Mouse (Mus musculus): ENCODE data around the gene Abca8b. TPM values are rescaled to one million over a fixed set of nuclear protein-coding genes. Genes with fewer than 3 reads are reported as not detected.
"Not testable (repeated sequence)": the region's sequence is repeated elsewhere in the genome, so short reads cannot be mapped to it uniquely, and the experiment has no call there.

Gene Abca8b
- polyA plus RNA-seq, 1 experiment: 9.7 TPM

DNA sequence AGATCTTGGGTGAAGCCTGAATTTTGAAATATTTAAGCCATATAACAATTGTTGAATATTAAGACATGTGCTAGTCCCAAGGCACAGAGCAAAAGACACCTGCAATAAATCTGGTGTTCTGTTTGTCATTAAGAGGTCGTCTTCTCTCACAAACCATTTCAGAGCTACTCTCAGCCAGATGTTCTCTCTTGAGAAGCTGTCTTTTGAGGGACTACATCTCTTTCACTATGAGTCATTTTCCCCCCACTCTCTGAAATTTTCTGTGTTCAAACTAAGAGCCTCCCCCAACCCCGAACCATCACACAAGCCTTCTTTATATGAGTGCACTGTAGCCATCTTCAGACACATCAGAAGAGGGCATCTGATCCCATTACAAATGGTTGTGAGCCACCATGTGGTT, 76.2 kb downstream of the Abca8b start:
- DNase-seq (ENCODE audit: extremely low spot score in 1 of 2, low spot score in 1 of 2): no peak

- no peak for DNase-seq (ENCODE audit: extremely low spot score in 1 of 2, low spot score in 1 of 2)
Observed at GRCm38 (mm10) chr11:109916654-109917053, 79.0 kb downstream of the Abca8b start.

DNA sequence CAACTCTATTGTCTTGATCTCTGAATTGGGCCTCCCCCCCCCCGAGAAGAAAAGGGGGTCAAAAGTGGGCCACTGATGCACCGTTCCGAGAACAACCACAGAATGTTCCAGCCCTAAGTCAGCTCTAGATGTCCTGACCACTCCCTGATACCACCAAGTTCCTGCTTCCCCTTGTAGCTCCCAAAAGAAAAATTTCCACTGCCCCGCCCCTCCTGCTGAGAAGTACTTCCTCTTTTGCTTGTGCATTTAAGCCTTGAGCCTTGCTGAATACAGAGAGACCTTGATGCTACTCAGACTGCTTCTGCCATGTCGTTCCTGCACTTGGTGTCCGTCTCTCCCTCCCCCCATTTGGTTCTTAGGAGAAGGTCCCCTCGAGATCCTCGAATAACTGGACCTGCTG, 82.5 kb downstream of the Abca8b start:
- DNase-seq (ENCODE audit: extremely low spot score in 1 of 2, low spot score in 1 of 2): not testable (repeated sequence)

- DNase-seq (ENCODE audit: extremely low spot score in 1 of 2, low spot score in 1 of 2): not testable (repeated sequence)
Observed at GRCm38 (mm10) chr11:109912118-109912517, 83.5 kb downstream of the Abca8b start.

- DNase-seq (ENCODE audit: extremely low spot score in 1 of 2, low spot score in 1 of 2): no peak
Observed at GRCm38 (mm10) chr11:109909801-109910200, 85.8 kb downstream of the Abca8b start.

DNA sequence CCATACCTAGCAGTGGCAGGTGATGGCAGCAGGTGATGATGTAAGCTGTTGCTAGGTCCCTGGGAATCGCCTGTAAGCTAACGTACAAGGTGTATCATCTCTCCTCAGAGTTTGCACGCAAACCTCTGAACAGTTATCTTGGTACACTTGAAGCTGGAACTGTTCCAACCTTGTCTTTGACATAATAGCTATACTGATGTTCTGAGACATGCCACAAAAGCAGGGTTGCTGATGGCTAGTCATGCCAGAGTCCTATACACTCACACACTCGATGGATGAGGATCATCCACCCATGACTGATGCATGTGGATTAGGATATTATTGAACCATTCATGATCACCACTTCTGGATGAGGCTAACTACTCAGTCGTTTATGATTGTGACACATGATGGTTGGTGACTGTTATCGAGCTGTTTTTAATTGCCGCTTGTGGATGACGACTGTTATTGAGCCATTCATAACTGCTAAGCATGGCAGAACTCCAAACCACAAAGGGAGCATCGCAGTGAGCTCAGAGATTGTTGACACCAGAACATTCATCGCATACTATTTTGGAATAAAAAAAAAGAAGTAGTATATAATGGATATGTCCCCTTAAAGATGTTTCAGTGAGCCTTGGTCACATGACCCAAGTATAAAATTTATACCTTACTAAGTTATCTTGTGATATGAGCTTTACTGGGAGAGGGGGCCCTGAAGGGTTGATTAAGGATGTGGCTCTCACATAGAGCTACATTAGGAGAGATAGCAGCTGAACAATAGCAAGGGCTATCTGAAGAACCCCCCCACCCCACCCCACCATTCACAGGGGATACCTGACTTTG, 87.2 kb downstream of the Abca8b start:
- DNase-seq (ENCODE audit: extremely low spot score in 1 of 2, low spot score in 1 of 2): no peak

GRCm38 (mm10) chr11:109907508-109907907, 88.1 kb downstream of the Abca8b start:
- no peak for DNase-seq (ENCODE audit: extremely low spot score in 1 of 2, low spot score in 1 of 2)

DNA sequence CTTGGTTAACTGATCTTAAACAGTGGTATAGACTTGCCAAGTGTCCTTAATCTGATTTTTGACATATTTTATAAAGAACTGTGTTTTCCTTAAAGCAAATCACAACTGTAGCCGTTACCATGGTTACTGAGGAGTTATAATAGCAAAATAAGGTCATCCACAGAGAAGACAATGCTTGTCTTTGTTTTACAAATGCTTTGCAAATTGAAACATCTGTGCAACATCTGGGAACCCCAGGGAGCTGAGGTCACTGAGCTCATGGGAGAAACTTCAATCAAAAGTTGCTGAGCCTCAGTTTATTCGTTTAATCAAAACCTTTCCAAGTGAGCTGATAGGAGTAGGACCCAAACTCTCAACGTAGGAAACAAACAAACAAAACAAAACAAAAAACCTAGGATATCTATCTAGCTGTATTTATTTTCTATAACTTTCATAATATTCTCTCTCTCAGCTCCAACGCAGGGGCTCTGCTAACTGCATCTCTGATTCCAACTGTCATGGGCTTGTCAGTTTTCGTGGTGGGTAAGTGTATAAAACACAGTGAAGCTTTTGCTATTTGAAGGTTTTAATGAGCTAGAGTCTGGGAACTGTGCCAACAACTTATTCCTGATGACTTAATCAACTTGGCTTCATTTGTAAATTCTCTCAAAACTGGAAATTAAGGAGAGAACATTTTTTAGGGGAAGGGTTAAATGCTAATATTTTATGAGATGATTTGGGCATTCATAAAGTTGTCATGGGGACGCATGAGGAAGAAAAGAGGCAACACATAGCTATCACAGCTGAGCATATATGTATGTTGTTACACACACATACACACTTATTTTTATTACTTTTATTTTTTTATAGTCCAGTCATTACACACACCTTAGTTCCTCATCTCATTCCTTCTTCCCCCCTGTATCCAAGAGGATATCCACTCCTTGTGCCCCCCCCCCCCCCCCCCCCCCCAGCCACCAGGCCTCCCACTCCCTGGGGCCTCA, 92.7 kb downstream of the Abca8b start:
- peak in 1 of 2 experiments; percentile 58 for DNase-seq (ENCODE audit: extremely low spot score in 1 of 2, low spot score in 1 of 2)

DNA sequence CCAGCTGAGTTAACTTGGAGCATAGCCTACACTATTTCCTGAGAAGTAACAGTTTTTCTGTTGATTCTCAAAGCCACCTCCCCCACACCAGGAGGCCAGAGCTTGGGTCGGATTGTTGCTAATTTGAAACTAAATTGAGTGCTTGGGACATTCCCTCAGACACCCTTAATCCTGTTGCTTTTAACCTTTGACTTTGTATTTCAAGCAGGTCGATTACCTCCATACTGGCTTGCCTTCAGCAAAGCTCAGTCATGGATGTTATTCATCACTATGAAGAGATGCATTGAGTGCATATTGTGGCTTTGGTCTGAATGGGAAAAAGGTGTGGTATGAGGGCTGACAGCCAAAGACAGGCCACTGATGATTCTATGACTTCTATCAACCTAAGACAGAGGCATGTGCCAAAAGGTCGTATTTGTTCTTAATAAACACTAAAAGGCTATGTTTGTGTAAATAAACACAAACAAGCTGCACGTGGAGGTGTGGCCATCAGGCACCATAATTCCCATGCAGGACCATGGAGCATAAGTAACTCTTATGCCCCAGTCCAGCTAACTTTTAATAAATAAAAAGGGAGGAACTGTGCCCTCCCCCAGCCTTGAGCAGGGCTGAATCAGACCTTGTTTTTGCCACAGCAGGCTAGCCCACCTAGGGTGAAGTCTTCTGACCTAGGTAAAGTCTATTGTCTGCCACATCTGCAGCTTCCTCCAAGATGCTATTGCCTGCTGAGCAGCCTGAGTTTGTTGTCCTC, 95.0 kb downstream of the Abca8b start:
- DNase-seq (ENCODE audit: extremely low spot score in 1 of 2, low spot score in 1 of 2): no peak

- no peak for DNase-seq (ENCODE audit: extremely low spot score in 1 of 2, low spot score in 1 of 2)
Observed at GRCm38 (mm10) chr11:109898791-109899467, 96.7 kb downstream of the Abca8b start.

DNA sequence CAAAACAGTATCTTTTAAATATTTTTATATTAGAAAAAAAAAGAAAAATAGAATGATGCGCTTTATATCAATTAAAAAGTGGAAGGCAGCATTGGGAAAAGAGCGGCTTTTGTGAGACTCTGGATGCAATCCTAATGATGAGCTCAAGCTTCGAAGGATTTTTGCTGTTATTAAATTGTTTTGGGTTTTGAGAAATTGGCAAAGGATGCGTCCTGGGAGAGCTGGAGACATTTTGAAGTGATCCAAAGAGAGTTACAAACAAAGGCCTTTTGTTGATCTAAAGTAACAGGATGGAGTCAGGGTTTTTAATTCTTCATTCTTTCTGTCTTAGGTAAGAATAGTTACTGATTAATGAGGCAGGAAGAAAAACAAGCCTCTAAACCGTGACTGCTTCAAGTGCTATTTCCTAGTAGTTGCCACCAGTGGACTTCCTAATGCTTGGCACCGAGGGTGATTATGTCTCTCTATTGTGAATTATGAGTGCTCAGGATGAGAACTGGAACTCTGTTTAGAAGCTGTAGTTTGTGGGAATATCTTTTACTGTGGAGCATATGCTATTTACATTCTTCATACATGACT, 99.6 kb downstream of the Abca8b start:
- DNase-seq (ENCODE audit: extremely low spot score in 1 of 2, low spot score in 1 of 2): no peak

DNA sequence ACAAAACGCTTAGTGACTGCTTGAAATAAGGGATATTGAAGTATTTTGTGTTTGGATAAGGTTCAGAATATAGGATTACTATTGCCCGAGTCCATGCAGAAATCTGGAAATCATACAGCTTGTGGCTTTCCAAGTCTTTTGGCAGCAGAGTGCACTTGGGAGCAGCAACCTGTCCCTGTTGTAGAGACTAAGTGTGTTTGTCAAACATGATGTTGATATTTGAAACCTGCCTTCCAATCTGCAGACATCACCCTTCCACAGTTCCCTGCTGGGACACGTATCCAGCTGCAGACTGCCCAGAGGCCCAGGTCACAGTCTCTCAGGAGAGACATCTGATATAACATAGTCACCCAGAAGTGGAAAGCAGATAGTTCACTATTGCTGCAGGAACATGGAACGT, 100.1 kb downstream of the Abca8b start:
- no peak for DNase-seq (ENCODE audit: extremely low spot score in 1 of 2, low spot score in 1 of 2)

GRCm38 (mm10) chr11:109893894-109894804, 101.5 kb downstream of the Abca8b start:
- DNase-seq (ENCODE audit: extremely low spot score in 1 of 2, low spot score in 1 of 2): no peak

- DNase-seq (ENCODE audit: extremely low spot score in 1 of 2, low spot score in 1 of 2): peak; percentile 4 to 52
Observed at GRCm38 (mm10) chr11:109891989-109892386, 103.7 kb downstream of the Abca8b start.

DNA sequence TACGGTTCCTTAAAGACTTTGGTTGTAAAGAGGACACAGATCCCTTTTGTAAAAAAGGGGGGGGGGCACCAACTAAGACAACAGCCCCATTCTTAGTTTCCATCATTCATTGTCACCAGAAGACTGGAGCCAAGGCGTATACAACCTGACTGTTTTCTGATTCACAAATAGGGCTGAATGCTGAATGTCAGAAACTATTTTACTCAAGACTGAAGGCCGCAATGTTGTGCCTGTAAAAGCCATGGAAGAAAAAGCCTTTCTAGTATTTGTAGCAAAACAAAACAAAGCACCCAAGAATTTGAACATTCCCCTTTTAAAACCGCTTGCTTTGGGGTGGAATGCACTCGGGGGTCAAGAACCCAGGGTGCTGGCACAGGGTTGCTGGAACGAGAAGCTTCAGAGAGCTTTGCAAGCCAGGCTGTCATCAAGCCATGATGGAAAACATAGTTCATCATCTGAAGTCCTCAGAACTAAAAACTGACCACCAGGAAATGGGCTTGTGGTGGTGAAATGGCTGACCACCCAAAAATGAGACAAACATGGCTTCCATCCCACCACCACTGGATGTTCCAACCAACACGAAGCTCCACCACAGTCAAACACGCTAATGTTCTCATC, 104.2 kb downstream of the Abca8b start:
- DNase-seq (ENCODE audit: extremely low spot score in 1 of 2, low spot score in 1 of 2): no peak

GRCm38 (mm10) chr11:109889595-109889994, 106.0 kb downstream of the Abca8b start:
- DNase-seq (ENCODE audit: extremely low spot score in 1 of 2, low spot score in 1 of 2): no peak

DNA sequence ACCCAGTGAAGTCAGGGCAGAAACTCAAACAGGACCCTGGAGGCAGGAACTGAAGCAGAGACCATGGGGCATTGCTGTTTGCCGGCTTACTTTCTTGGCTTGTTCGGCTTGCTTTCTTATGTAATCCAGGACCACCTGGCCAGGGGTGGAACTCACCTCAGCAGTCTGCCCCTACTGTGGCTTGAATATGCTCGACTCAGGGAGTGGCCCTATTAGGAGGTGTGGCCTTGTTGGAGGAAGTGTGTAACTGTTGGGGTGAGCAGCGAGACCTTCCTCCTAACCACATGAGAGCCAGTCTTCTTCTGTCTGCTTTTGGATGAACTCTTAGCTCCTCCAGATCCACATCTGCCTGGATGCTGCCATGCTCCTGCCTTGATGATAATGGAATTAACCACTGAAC, 108.9 kb downstream of the Abca8b start:
- no peak for DNase-seq (ENCODE audit: extremely low spot score in 1 of 2, low spot score in 1 of 2)

DNA sequence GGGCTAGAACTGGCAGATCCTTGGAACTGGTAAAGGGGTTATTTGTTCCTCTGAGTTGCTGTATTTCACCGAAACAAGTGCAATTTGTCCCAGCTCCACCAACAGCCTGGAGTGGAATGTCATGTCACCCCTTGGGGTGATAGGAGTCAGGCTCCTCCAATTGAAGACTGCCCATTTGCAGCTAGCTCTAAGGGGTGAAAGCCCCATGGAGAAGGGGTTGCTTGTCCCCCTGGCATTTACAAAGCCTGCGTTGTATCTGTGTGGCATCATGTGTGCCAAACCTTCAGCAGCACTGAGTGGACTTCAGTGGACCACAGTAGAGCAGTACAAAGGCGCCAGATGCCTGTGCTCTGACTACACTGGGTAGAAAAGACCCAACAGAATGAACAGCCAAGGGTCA, 110.1 kb downstream of the Abca8b start:
- no peak for DNase-seq (ENCODE audit: extremely low spot score in 1 of 2, low spot score in 1 of 2)
